Comparison of ENCODE assay signal across 8 mouse cellular contexts in the genomic region with DNA sequence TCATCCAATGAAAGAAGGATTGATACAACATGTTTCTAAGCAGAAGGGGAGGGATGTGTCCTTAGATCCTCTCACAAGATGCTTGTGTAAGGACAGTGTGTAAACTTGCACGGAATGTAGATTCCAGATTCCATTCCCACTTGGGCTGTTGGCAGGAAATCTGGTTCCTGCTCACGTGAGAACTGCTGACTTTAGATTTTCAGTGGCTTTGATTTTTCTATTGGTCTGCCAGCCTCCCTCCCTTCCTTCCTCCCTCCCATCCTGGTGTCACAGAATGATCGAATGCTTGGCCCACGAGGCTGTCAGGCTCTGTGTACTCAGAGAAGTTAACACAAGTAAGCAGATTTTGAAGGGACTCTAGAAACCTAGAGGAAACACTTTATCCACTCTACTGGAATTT. TPM values are rescaled to one million over a fixed set of nuclear protein-coding genes. Genes with fewer than 3 reads are reported as not detected.
A peak's percentile ranks its signal among the peaks of the same experiment; 100 is the strongest.
DNase-seq lines count a peak whose midpoint lies in the region; ATAC-seq and TF ChIP-seq lines count a peak whose summit lies in the region.

No protein-coding gene starts in this region.

- peak; percentile 39 for DNase-seq in NIH3T3 (ENCODE audit: low read depth)
- DNase-seq in adrenal gland, postnatal 14 days, result peak; percentile 75
- DNase-seq in heart, postnatal 10 days, result peak; percentile 76 to 80
- DNase-seq in liver, postnatal 0 days, result no peak
- no peak for DNase-seq in right cerebral cortex, postnatal 14 days
- no peak for DNase-seq in cerebellum, adult 9-10 months

- no peaks in the 10 kb centered on the region for H3K27me3 ChIP-seq in liver, postnatal 0 days (ENCODE audit: insufficient read depth, low read length)

- H3K4me2 ChIP-seq in liver, postnatal 0 days (ENCODE audit: low read depth, low read length), result no peak overlapping the region

- H3K27ac ChIP-seq in liver, postnatal 0 days (ENCODE audit: low read depth), result peak overlapping the region; percentile 62

- H3K9ac ChIP-seq in liver, postnatal 0 days (replicated peaks), result no peak overlapping the region

- no peaks in the 10 kb centered on the region for H3K36me3 ChIP-seq in liver, postnatal 0 days (replicated peaks; ENCODE audit: insufficient read depth, low read length)

- WGBS in liver, postnatal 0 days (ENCODE audit: insufficient replicate concordance), result 10% methylated on average over 4 of the region's 4 CpGs

- no peak overlapping the region for H3K4me3 ChIP-seq in liver, postnatal 0 days (ENCODE audit: low read depth, low read length)

- no peak for TF ChIP-seq CTCF in liver, postnatal 0 days (IDR thresholded peaks at IDR 0.05; ENCODE audit: low read depth)

- peak; percentile 57 for ATAC-seq in liver, postnatal 0 days
- ATAC-seq in activated CD4-positive, CD25-positive, alpha-beta regulatory T cell, adult 4 months, result no peak
- ATAC-seq in frontal cortex, adult (ENCODE audit: low TSS enrichment), result no peak

- TF ChIP-seq EP300 in liver, postnatal 0 days (IDR thresholded peaks at IDR 0.05; ENCODE audit: low read depth), result peak; percentile 72

- intact Hi-C loops in heart, postnatal 10 days (cut with DNase I), result loop anchor here (2.0 kb wide), 3 partner anchors 17 to 63 kb away; no protein-coding TSS in a partner anchor

- H3K4me1 ChIP-seq in liver, postnatal 0 days (ENCODE audit: insufficient read depth), result peaks cover 13% of the 10 kb centered on the region; the same call in 1 of the 2 replicates

- H3K9me3 ChIP-seq in liver, postnatal 0 days (ENCODE audit: low read length), result no peaks in the 10 kb centered on the region

RNA-seq across cellular contexts. Expression of a gene that starts 32.9 kb away (rescaled TPM):
- 275 and 291 TPM in 2 replicates for total RNA-seq in adrenal gland, postnatal 14 days (2021)
- 100 to 1,000 TPM; 133 to 167 TPM for total RNA-seq in heart, postnatal 10 days (2021)
- polyA plus RNA-seq in liver, postnatal 0 days (2015; fragmentation: Nextera tagmentation; extraction: Ambion mirVana), result 24.0 and 25.5 TPM in 2 replicates
- polyA plus RNA-seq in activated CD4-positive, CD25-positive, alpha-beta regulatory T cell, adult 4 months (2017; shearing (Covaris generic)), result 10 to 100 TPM; 23.1 to 25.9 TPM

Comparison
In these comparisons a context has a peak if more than half of its experiments do, and no peak if none do; other contexts are left out.
1. DNase-seq: peak in NIH3T3 (single experiment), adrenal gland, postnatal 14 days (single experiment) and heart, postnatal 10 days (2 of 2); none in liver, postnatal 0 days (single experiment), right cerebral cortex, postnatal 14 days (single experiment) and cerebellum, adult 9-10 months (single experiment).